Mouse (Mus musculus): ENCODE results near the gene Meox2. TPM values are rescaled to one million over a fixed set of nuclear protein-coding genes. Genes with fewer than 3 reads are reported as not detected.
"Not testable (repeated sequence)": the region's sequence is repeated elsewhere in the genome, so short reads cannot be mapped to it uniquely, and the experiment has no call there.

Meox2 gene
- not detected for total RNA-seq (2021)

GRCm38 (mm10) chr12:37108390-37108738 lies at the start of gene Meox2:
Meox2 (plus strand) TSS chr12:37108540.
- peak in 1 of 2 experiments; percentile 1 for DNase-seq

- DNase-seq = no peak
Observed at GRCm38 (mm10) chr12:37072636-37073035, 35.7 kb upstream of the Meox2 start.

DNA sequence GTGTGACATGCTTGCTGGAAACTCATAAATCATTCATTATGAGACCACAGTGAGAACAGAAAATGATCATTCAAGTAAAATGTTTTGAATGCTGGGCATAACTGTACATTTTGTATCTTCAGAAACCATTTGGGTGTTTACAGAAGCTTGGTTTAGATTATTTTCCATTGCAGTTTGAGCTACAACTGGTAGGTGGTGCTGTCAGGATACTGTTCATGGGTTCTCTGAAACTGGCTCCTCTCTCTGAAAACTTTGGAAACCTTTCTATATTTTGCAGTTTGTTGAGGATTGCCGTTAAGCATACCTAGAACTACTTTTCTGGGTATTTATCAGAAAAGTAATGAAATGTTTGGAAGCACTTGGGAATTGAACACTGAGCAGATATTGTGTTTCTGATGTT lies 31.0 kb upstream of the Meox2 start:
- DNase-seq = no peak

DNA sequence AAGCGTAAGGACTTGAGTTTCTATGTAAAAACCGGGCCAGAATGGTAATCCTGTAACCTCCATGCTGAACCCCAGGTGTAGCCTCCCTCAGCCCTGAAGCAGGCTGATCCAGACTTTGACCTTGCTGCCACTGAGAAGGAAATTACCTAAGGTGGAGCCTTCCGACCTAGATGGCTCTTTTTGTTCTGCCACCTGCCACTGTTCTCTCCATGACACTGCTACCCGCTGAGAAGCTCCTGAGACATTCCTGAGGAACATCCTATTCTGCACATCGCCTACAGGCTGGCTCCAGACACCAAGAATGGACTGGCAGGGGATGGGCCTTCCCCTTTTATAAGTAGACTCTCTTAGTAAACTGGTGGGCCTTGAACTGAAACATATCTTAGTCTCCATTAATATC lies 28.3 kb upstream of the Meox2 start:
- DNase-seq = not testable (repeated sequence)

GRCm38 (mm10) chr12:37106541-37106940 lies 1.8 kb upstream of the Meox2 start:
- no peak for DNase-seq

GRCm38 (mm10) chr12:37107150-37107549 lies 1.2 kb upstream of the Meox2 start:
- no peak for DNase-seq

- DNase-seq = no peak
Observed at GRCm38 (mm10) chr12:37107713-37108389, 489 bp upstream of the Meox2 start.

- peak; percentile 3 to 6 for DNase-seq
Observed at GRCm38 (mm10) chr12:37108819-37109473, 606 bp downstream of the Meox2 start.

- DNase-seq = no peak
Observed at GRCm38 (mm10) chr12:37109474-37110012, 1.2 kb downstream of the Meox2 start.

- DNase-seq = no peak
Observed at GRCm38 (mm10) chr12:37110977-37111376, 2.6 kb downstream of the Meox2 start.

DNA sequence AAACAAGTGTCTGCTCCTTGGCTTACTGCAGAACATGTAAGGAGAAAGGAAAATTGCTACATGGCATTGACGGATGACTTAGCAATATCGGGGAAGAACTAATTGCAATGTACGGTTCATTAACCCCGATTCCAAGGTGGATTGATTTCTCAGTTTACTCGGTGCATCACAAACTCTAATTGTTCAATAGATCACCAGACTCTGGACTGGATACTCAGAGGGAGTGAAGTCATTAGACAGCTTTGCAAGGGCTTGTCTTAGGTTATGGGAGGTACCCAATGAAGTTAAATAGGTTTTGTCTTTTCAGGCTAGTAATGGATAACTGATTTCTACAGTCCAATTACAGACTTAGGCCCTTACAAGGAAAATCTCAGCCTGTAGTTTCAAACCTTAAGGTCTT lies 10.9 kb downstream of the Meox2 start:
- DNase-seq = no peak

DNA sequence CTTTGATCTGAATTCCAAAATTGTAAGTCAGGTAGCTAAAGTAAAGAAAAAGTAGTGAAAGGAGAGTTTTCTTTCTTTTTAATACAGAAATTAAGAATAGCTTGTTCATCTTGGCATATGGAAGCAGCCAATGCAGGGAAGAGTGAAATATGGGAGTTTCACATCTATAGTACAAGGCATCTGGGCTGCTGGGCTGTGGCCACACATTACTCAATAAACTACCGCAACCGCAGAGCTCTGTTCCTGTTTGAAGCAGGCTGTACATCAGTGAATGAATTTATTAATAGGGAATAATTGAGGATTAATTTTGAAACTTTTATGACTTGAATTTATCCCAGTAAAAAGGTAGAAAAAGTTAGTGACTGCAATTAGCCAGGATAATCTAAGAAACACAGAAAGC lies 15.4 kb downstream of the Meox2 start:
- DNase-seq = no peak

DNA sequence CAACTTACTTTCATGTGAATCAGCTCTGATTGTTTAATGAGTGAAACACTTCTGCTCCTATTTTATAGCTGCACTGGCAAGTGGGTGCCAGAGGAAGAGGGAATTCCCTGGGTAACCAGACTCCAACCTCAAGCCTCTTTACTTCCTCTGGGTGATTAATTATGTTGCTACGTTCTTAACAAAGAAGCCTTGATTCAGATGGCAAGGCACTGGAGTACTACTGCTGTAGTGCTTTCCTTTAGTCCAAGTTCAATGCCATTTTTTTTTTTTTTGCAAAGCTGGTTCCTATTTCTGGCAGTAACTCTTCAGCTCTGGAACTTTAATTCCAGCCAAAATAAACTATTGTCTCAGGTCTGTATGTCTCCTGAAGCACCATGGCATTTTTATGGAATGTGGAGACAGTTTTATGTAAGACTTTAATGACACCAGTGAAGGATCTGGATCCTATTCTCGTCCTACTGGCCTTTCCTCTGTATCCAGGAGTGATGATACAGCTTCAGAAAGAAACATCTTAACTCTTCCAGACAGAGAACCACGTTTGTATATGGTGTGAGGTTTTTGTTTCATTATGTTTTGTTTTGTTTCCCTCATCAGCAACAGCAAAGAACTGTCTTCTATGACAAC lies 33.9 kb downstream of the Meox2 start:
- no peak for DNase-seq

DNA sequence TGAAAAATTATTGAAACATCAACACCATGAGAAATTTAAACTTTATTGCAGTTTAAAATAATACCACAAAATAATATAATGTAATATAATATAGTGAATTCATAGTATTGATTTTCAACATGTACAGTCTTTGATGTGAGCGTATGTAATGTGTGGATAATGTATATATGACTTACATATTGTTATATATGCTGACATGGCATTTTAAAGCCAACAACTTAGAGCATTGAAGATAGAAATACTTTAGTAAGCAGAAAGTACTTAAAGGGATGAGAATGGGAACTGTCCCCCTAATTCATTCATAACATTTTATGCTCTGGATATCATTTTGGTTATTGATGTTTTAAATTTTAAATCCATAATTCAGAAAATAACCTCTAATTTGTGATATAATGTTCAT lies 35.5 kb downstream of the Meox2 start:
- no peak for DNase-seq

- no peak for DNase-seq
Observed at GRCm38 (mm10) chr12:37167742-37168141, 59.4 kb downstream of the Meox2 start.

DNA sequence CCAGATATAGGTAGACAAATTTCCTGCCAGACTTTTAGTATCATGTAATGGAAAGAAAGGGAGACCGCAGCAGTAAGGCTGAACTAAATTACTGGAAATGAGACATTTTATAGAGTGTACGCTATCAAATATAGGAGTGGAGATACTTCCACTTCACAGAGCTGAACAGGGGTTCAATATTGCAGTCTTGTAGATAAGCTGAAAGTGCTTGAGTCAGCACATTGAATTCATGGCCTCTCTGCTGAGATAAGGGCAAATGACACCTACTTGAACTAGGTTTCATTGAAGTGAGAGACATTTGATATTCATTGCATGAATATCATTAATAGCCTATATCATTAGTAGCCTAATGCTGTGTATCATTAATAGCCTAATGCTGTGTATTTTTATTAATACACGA lies 65.0 kb downstream of the Meox2 start:
- no peak for DNase-seq

GRCm38 (mm10) chr12:37183689-37184088 lies 75.3 kb downstream of the Meox2 start:
- DNase-seq = no peak

GRCm38 (mm10) chr12:37188940-37189488 lies 80.7 kb downstream of the Meox2 start:
- DNase-seq = no peak

Other genes with a start within 250 kb of the Meox2 start
- gene Agmo, start 133.1 kb downstream of the Meox2 start, total RNA-seq (2021) = 1 to 10 TPM; 4.0 to 4.8 TPM

All from layer of hippocampus, postnatal 36 days (tissue).